Mouse (Mus musculus) hindbrain, embryonic 11.5 days (tissue): ENCODE results near the gene Efhd1. TPM values are rescaled to one million over a fixed set of nuclear protein-coding genes. Genes with fewer than 3 reads are reported as not detected.

Experiments used
- ATAC-seq: fragments of 200-750 bp; cut with Nextera tagmentation; 2 replicates; pipeline ENCODE4 v1.8.0; 2017; ENCODE audit warnings: mild to moderate bottlenecking, moderate TSS enrichment, moderate library complexity; ENCODE audit not compliant: low FRiP score
- DNase-seq: peaks from one replicate; pipeline ENCODE4 v3.0.0-alpha.2; 2015; ENCODE audit warnings: low spot score
- H3K27ac ChIP-seq: fragments of 300-500 bp; sonication (generic); 2 replicates; pipeline ENCODE4 v1.5.1; 2014; ENCODE audit warnings: mild to moderate bottlenecking, low read depth, low read length
- H3K27me3 ChIP-seq: fragments of 300-500 bp; sonication (generic); 2 replicates; pipeline ENCODE4 v1.6.1; 2014; ENCODE audit warnings: mild to moderate bottlenecking, low read length, moderate library complexity, mixed read lengths; ENCODE audit not compliant: control insufficient read depth, insufficient read depth
- H3K36me3 ChIP-seq: fragments of 300-500 bp; sonication (generic); 2 replicates; pipeline ENCODE4 v1.6.1; 2014; ENCODE audit warnings: mild to moderate bottlenecking, low read length, moderate library complexity, mixed read lengths; ENCODE audit not compliant: control insufficient read depth, insufficient read depth
- H3K4me1 ChIP-seq: fragments of 300-500 bp; sonication (generic); replicated peaks from 2 replicates; pipeline ENCODE4 v1.6.1; 2014; ENCODE audit warnings: low read length, mixed read lengths; ENCODE audit not compliant: control insufficient read depth, insufficient read depth
- H3K4me2 ChIP-seq: fragments of 300-500 bp; sonication (generic); replicated peaks from 2 replicates; pipeline ENCODE4 v1.6.1; 2014; ENCODE audit warnings: mild to moderate bottlenecking, low read depth, low read length
- H3K4me3 ChIP-seq: fragments of 300-500 bp; sonication (generic); 2 replicates; pipeline ENCODE4 v1.5.1; 2014; ENCODE audit warnings: low read depth, low read length
- H3K9ac ChIP-seq: fragments of 300-500 bp; sonication (generic); 2 replicates; pipeline ENCODE4 v1.6.1; 2014; ENCODE audit warnings: low read depth, low read length
- H3K9me3 ChIP-seq: fragments of 300-500 bp; sonication (generic); 2 replicates; pipeline ENCODE4 v1.6.1; 2016; ENCODE audit warnings: low read length; ENCODE audit not compliant: control insufficient read depth
- WGBS: fragments of 180-500 bp; shearing (Covaris S2); extraction: QIAGEN DNeasy Blood & Tissue Kit; methylation state at CpG from one replicate; pipeline ENCODE4 v1.1.7; 2014; 5-methylcytosine and 5-hydroxymethylcytosine counted together
- polyA plus RNA-seq: library from polyadenylated mRNA; unstranded; fragments of >200 nt; fragmentation: Nextera tagmentation; extraction: Ambion mirVana; gene quantifications from 2 replicates; pipeline ENCODE4 v1.2.1, GENCODE M21; 2014

Efhd1 gene
- polyA plus RNA-seq, 1 experiment from 2014 or later = 0.14 TPM

GRCm38 (mm10) chr1:87263257-87263656, 906 bp upstream of the Efhd1 start:
- 3% methylated on average over 9 of the region's 9 CpGs for WGBS
- H3K4me2 ChIP-seq = no peak overlapping the region
- DNase-seq = peak; percentile 37

DNA sequence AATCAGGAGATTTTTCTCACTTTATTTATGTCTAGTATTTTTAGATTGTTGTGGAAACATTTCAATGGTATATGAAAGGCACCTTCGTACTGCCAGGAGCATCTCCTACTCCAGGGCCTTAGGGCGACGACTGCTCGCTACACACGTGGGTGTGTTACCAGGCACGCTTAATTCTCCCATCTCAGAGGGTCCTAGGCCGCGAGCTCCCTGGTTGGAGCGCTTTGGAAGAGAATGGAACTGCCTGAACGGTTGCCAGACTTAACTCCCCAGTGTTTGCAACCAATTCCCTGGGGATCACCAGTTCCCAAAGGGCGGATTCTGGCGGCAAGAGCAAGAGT, 398 bp upstream of the Efhd1 start:
- Histone ChIP-seq H3K4me3 (peak overlapping the region; percentile 47), H3K27ac (no peak overlapping the region), H3K9ac (no peak overlapping the region), H3K4me2 (peak overlapping the region; percentile 99), H3K36me3 (no peaks in the 10 kb centered on the region), H3K27me3 (peaks cover 53% of the 10 kb centered on the region), H3K4me1 (peaks cover 4% of the 10 kb centered on the region), H3K9me3 (no peaks in the 10 kb centered on the region)
- ATAC-seq (peak; percentile 40; the same call in 1 of the 2 replicates), DNase-seq (no peak)
- 1% methylated on average over 12 of the region's 12 CpGs for WGBS

More at GRCm38 (mm10) chr1:87263257-87263656, 906 bp upstream of the Efhd1 start:
- H3K4me3 ChIP-seq = no peak overlapping the region
- no peaks in the 10 kb centered on the region for H3K36me3 ChIP-seq
- H3K4me1 ChIP-seq = peaks cover 4% of the 10 kb centered on the region
- no peaks in the 10 kb centered on the region for H3K9me3 ChIP-seq
- no peak for ATAC-seq
- no peak overlapping the region for H3K27ac ChIP-seq
- H3K27me3 ChIP-seq = peaks cover 53% of the 10 kb centered on the region
- no peak overlapping the region for H3K9ac ChIP-seq

GRCm38 (mm10) chr1:87265200-87265599, 1.0 kb downstream of the Efhd1 start:
- peaks cover 53% of the 10 kb centered on the region for H3K27me3 ChIP-seq
- 0% methylated on average over 13 of the region's 13 CpGs for WGBS
- no peak for ATAC-seq

DNA sequence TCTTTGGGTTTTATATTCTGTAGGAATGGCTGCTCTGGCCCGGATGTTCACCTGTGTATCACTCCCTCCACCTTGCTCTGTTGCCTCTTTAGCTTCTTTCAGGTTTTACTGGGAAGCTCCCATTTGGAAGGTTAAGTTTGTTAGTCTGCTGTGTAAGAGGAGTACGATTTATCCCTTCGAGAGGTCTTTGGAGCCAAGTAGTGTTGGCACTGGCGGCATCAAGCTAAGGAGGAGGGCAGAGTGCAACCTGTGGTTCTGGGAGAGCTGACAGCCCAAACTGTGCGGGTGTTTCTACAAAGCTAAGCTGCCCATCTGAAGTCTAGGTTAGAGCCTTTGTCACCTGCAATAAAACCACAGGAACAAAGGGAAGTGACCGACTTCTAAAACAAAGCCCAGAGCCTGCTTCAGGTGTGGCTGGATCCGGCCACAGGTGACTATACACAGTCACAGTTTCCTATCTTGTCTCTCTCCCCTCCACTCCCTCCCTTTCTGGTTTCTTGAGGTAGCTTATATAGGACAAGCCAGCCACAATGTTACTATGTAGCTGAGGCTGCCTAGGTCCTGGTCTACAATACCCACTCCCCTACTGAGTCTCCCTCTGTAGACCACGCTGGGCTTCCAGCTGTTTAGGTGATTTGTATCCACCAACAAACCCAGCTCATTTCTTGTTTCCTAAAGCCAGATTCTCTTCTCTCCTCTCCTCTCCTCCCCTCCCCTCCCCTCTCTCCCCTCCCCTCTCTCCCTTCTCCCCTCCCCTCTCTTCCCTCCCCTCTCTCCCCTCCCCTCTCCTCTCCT, 2.3 kb downstream of the Efhd1 start:
- Histone ChIP-seq H3K36me3 (no peaks in the 10 kb centered on the region), H3K27ac (no peak overlapping the region), H3K4me2 (no peak overlapping the region), H3K9me3 (no peaks in the 10 kb centered on the region), H3K27me3 (peaks cover 55% of the 10 kb centered on the region), H3K4me1 (peaks cover 12% of the 10 kb centered on the region), H3K9ac (no peak overlapping the region), H3K4me3 (no peak overlapping the region)
- ATAC-seq (no peak), DNase-seq (no peak)
- 30% methylated on average over 8 of the region's 8 CpGs for WGBS

More at GRCm38 (mm10) chr1:87265200-87265599, 1.0 kb downstream of the Efhd1 start:
- Histone ChIP-seq H3K27ac (no peak overlapping the region), H3K4me3 (peak overlapping the region; percentile 47), H3K9me3 (no peaks in the 10 kb centered on the region), H3K9ac (no peak overlapping the region), H3K36me3 (no peaks in the 10 kb centered on the region), H3K4me2 (peak overlapping the region; percentile 99), H3K4me1 (peaks cover 4% of the 10 kb centered on the region)
- peak; percentile 49 for DNase-seq

DNA sequence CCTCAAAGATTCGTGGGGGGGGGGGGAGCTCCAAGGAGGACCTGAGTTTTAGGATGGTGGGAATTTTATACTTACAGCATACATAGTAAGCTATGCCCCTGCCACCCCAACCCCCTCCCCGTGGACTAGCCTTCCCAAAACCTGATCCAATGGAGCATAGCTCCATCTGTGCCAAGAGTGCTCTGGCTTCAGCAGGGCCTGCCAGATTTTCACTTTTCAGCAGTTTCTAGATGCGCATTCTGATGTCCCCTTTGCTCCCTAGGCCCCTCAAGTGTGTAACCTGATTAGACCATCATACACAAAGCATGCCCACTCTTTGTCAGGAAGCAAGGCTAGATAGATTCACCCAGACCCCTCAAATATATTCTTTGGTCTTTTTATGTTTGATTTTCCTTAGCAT, 6.0 kb downstream of the Efhd1 start:
- no peak for DNase-seq
- ATAC-seq = no peak
- H3K27ac ChIP-seq = 0 out of 2 replicates have a peak overlapping the region, but pooled peaks have one; percentile 24
- H3K27me3 ChIP-seq = peaks cover 23% of the 10 kb centered on the region
- H3K4me1 ChIP-seq = peaks cover 8% of the 10 kb centered on the region; the same call in 1 of the 2 replicates
- no peaks in the 10 kb centered on the region for H3K36me3 ChIP-seq
- no peak overlapping the region for H3K4me2 ChIP-seq
- 28% methylated on average over 3 of the region's 3 CpGs for WGBS
- no peak overlapping the region for H3K4me3 ChIP-seq
- H3K9ac ChIP-seq = no peak overlapping the region
- no peaks in the 10 kb centered on the region for H3K9me3 ChIP-seq

- WGBS = 7% methylated on average over 20 of the region's 20 CpGs
- Histone ChIP-seq H3K27ac (0 out of 2 replicates have a peak overlapping the region, but pooled peaks have one; percentile 24), H3K9me3 (no peaks in the 10 kb centered on the region), H3K27me3 (peaks cover 17% of the 10 kb centered on the region), H3K9ac (no peak overlapping the region), H3K36me3 (no peaks in the 10 kb centered on the region), H3K4me1 (peaks cover 8% of the 10 kb centered on the region; the same call in 1 of the 2 replicates), H3K4me2 (no peak overlapping the region), H3K4me3 (no peak overlapping the region)
- DNase-seq = peak; percentile 39
- no peak for ATAC-seq
Measured at GRCm38 (mm10) chr1:87270641-87271467, 6.7 kb downstream of the Efhd1 start.

- ATAC-seq (no peak), DNase-seq (no peak)
- 78% methylated on average over 1 of the region's 1 CpGs for WGBS
- Histone ChIP-seq H3K27me3 (peaks cover 9% of the 10 kb centered on the region), H3K36me3 (no peaks in the 10 kb centered on the region), H3K9ac (no peak overlapping the region), H3K27ac (no peak overlapping the region), H3K4me2 (no peak overlapping the region), H3K9me3 (no peaks in the 10 kb centered on the region), H3K4me3 (no peak overlapping the region), H3K4me1 (peaks cover 8% of the 10 kb centered on the region; the same call in 1 of the 2 replicates)
Measured at GRCm38 (mm10) chr1:87271596-87271995, 7.4 kb downstream of the Efhd1 start.

DNA sequence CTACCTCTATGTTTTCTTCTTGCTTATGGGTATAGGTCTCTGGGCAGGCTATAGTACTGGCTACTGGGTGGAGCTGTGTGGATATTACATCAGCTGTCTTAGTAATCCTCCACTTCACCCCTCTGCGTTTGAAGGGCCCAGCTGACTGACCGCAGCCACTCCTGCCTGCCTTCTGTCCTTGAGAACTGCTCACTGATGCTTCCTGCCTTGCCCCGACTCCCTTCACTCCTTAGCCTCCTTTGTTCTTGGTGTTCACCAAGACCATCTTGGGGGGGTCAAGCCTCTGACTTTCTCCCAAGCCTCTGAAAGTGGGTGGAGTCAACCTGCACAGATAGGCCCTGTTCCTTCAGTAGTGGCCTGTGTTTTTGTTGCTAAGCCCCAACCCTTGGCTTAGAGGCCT, 8.3 kb downstream of the Efhd1 start:
- DNase-seq = no peak
- H3K4me1 ChIP-seq = peaks cover 8% of the 10 kb centered on the region; the same call in 1 of the 2 replicates
- ATAC-seq = no peak
- H3K27ac ChIP-seq = no peak overlapping the region
- H3K4me2 ChIP-seq = no peak overlapping the region
- no peaks in the 10 kb centered on the region for H3K36me3 ChIP-seq
- 81% methylated on average over 3 of the region's 3 CpGs for WGBS
- peaks cover 5% of the 10 kb centered on the region for H3K27me3 ChIP-seq
- no peak overlapping the region for H3K4me3 ChIP-seq
- no peaks in the 10 kb centered on the region for H3K9me3 ChIP-seq
- no peak overlapping the region for H3K9ac ChIP-seq
